Mouse (Mus musculus) embryo, embryonic 9.5 days (tissue): ENCODE data around the gene Fscn2.
"Not testable (repeated sequence)": the region's sequence is repeated elsewhere in the genome, so short reads cannot be mapped to it uniquely, and the experiment has no call there.

Experiments
- DNase-seq: peaks from one replicate; pipeline ENCODE4 v3.0.0-alpha.2; 2017; ENCODE audit errors: extremely low spot score

Fscn2 gene

GRCm38 (mm10) chr11:120345067-120345681 lies 16.2 kb upstream of the Fscn2 start:
- peak; percentile 68 for DNase-seq

GRCm38 (mm10) chr11:120346383-120347034 lies 14.8 kb upstream of the Fscn2 start:
- DNase-seq = not testable (repeated sequence)

GRCm38 (mm10) chr11:120347301-120347700 lies 14.0 kb upstream of the Fscn2 start:
- peak; percentile 28 for DNase-seq

GRCm38 (mm10) chr11:120347791-120348683 lies 13.3 kb upstream of the Fscn2 start, which contains the start of gene Actg1:
Actg1 (minus strand) TSS chr11:120348542.
- DNase-seq = peak; percentile 93

- peak; percentile 84 for DNase-seq
These were observed 12.5 kb upstream of the Fscn2 start for GRCm38 (mm10) chr11:120348684-120349370.

GRCm38 (mm10) chr11:120349371-120349985 lies 11.9 kb upstream of the Fscn2 start:
- no peak for DNase-seq

GRCm38 (mm10) chr11:120349986-120350702 lies 11.2 kb upstream of the Fscn2 start:
- DNase-seq = peak; percentile 95

- DNase-seq = peak; percentile 47
These were observed 10.6 kb upstream of the Fscn2 start for GRCm38 (mm10) chr11:120350711-120351110.

- DNase-seq = no peak
These were observed 9.9 kb upstream of the Fscn2 start for GRCm38 (mm10) chr11:120351250-120352092.

- DNase-seq = not testable (repeated sequence)
These were observed 9.3 kb upstream of the Fscn2 start for GRCm38 (mm10) chr11:120352093-120352350.

- no peak for DNase-seq
These were observed 8.6 kb upstream of the Fscn2 start for GRCm38 (mm10) chr11:120352571-120353290.

- DNase-seq = peak; percentile 73
These were observed 7.6 kb upstream of the Fscn2 start for GRCm38 (mm10) chr11:120353500-120354303.

GRCm38 (mm10) chr11:120354304-120355276 lies 6.7 kb upstream of the Fscn2 start:
- no peak for DNase-seq

GRCm38 (mm10) chr11:120355277-120356039 lies 5.9 kb upstream of the Fscn2 start:
- no peak for DNase-seq

- no peak for DNase-seq
These were observed 5.0 kb upstream of the Fscn2 start for GRCm38 (mm10) chr11:120356319-120356840.

- no peak for DNase-seq
These were observed 4.4 kb upstream of the Fscn2 start for GRCm38 (mm10) chr11:120356900-120357299.
